Mouse (Mus musculus) heart, adult 8-10 months (tissue): ENCODE results near the gene Fpr2. TPM values are rescaled to one million over a fixed set of nuclear protein-coding genes. Genes with fewer than 3 reads are reported as not detected.
"Not testable (repeated sequence)": the region's sequence is repeated elsewhere in the genome, so short reads cannot be mapped to it uniquely, and the experiment has no call there.

Experiments used
- DNase-seq: peaks from one replicate; pipeline ENCODE4 v3.0.0; 2022; ENCODE audit warnings: low spot score
- total RNA-seq, 4 experiments: library from RNA; stranded (reverse); gene quantifications; 2 replicates each; pipeline ENCODE4 v1.2.4; 2022

Fpr2 gene
- total RNA-seq, 4 experiments from 2014 or later = 0.32 to 0.38 TPM; not detected in 2

- DNase-seq = no peak
Measured at GRCm38 (mm10) chr17:17882672-17883071, 5.0 kb upstream of the Fpr2 start.

- no peak for DNase-seq
Measured at GRCm38 (mm10) chr17:17883840-17884239, 3.8 kb upstream of the Fpr2 start, which contains the start of gene Fpr1. Fpr1 (minus strand) TSS chr17:17883940.

- no peak for DNase-seq
Measured at GRCm38 (mm10) chr17:17889732-17890425, 2.3 kb downstream of the Fpr2 start.

- peak; percentile 52 for DNase-seq
Measured at GRCm38 (mm10) chr17:17896039-17896438, 8.4 kb downstream of the Fpr2 start.

GRCm38 (mm10) chr17:17899268-17899667 is 11.6 kb downstream of the Fpr2 start:
- no peak for DNase-seq

- no peak for DNase-seq
Measured at GRCm38 (mm10) chr17:17900768-17901167, 13.1 kb downstream of the Fpr2 start.

GRCm38 (mm10) chr17:17909636-17910421 is 22.2 kb downstream of the Fpr2 start:
- peak; percentile 65 for DNase-seq

- not testable (repeated sequence) for DNase-seq
Measured at GRCm38 (mm10) chr17:17912618-17913017, 25.0 kb downstream of the Fpr2 start.

- no peak for DNase-seq
Measured at GRCm38 (mm10) chr17:17917376-17917775, 29.8 kb downstream of the Fpr2 start.

GRCm38 (mm10) chr17:17917782-17918181 is 30.2 kb downstream of the Fpr2 start:
- DNase-seq = no peak

Other genes with a start within 250 kb of the Fpr2 start
- gene Vmn2r90, start 184.1 kb upstream of the Fpr2 start, total RNA-seq = not detected
- 10 to 100 TPM in 2 of 4 experiments, 1 to 10 TPM in 2; 8.9 to 14.9 (median 10.6) TPM for gene Spaca6, start 60.7 kb upstream of the Fpr2 start, total RNA-seq
- under 1 TPM in 3 of 4 experiments, not detected in 1; 0.57 to 0.97 (median 0.75) TPM for gene Has1, start 32.6 kb upstream of the Fpr2 start, total RNA-seq
- gene Fpr1, start 3.9 kb upstream of the Fpr2 start, total RNA-seq = not detected
- not detected for gene Fpr3, start within 50 bp of the Fpr2 start, total RNA-seq
- not detected for gene Fpr-rs4, start 133.9 kb downstream of the Fpr2 start, total RNA-seq
- gene Vmn2r124, start 161.6 kb downstream of the Fpr2 start, total RNA-seq = not detected
- not detected for gene Vmn2r91, start 197.2 kb downstream of the Fpr2 start, total RNA-seq